Mouse (Mus musculus) lung, embryonic 16.5 days (tissue): ENCODE measurements around the gene Slc9b1. TPM values are rescaled to one million over a fixed set of nuclear protein-coding genes. Genes with fewer than 3 reads are reported as not detected.

Experiments
- ATAC-seq: fragments of 200-750 bp; cut with Nextera tagmentation; 2 replicates; pipeline ENCODE4 v1.8.0; 2017; ENCODE audit warnings: low read depth, mild to moderate bottlenecking, moderate library complexity
- H3K27ac ChIP-seq: fragments of 300-500 bp; sonication (generic); 2 replicates; pipeline ENCODE4 v1.5.1; 2014; ENCODE audit warnings: mild to moderate bottlenecking, control low read depth, low read length
- H3K27me3 ChIP-seq: fragments of 300-500 bp; sonication (generic); 2 replicates; pipeline ENCODE4 v1.6.1; 2014; ENCODE audit warnings: low read depth, low read length, mixed read lengths; ENCODE audit not compliant: control insufficient read depth, insufficient read depth
- H3K36me3 ChIP-seq: fragments of 300-500 bp; sonication (generic); 2 replicates; pipeline ENCODE4 v1.6.1; 2014; ENCODE audit warnings: low read length; ENCODE audit not compliant: control insufficient read depth, insufficient read depth
- H3K4me1 ChIP-seq: fragments of 300-500 bp; sonication (generic); replicated peaks from 2 replicates; pipeline ENCODE4 v1.6.1; 2014; ENCODE audit warnings: low read length, mixed read lengths; ENCODE audit not compliant: control insufficient read depth, insufficient read depth
- H3K4me2 ChIP-seq: fragments of 300-500 bp; sonication (generic); 2 replicates; pipeline ENCODE4 v1.6.1; 2014; ENCODE audit warnings: low read depth, low read length, control low read depth
- H3K4me3 ChIP-seq: fragments of 300-500 bp; sonication (generic); 2 replicates; pipeline ENCODE4 v1.5.1; 2014; ENCODE audit warnings: mild to moderate bottlenecking, low read length, control low read depth
- H3K9ac ChIP-seq: fragments of 300-500 bp; sonication (generic); 2 replicates; pipeline ENCODE4 v1.6.1; 2014; ENCODE audit warnings: low read length, control low read depth
- H3K9me3 ChIP-seq: fragments of 300-500 bp; sonication (generic); 2 replicates; pipeline ENCODE4 v1.6.1; 2016; ENCODE audit warnings: low read length; ENCODE audit not compliant: control insufficient read depth
- WGBS: fragments of 180-500 bp; shearing (Covaris S2); extraction: QIAGEN DNeasy Blood & Tissue Kit; methylation state at CpG from one replicate; pipeline ENCODE4 v1.1.7; 2014; 5-methylcytosine and 5-hydroxymethylcytosine counted together
- polyA plus RNA-seq: library from polyadenylated mRNA; unstranded; fragments of >200 nt; fragmentation: Nextera tagmentation; extraction: Ambion mirVana; gene quantifications from 2 replicates; pipeline ENCODE4 v1.2.1, GENCODE M21; 2015

The Slc9b1 gene
- polyA plus RNA-seq, 1 experiment from 2014 or later: 0.16 TPM

DNA sequence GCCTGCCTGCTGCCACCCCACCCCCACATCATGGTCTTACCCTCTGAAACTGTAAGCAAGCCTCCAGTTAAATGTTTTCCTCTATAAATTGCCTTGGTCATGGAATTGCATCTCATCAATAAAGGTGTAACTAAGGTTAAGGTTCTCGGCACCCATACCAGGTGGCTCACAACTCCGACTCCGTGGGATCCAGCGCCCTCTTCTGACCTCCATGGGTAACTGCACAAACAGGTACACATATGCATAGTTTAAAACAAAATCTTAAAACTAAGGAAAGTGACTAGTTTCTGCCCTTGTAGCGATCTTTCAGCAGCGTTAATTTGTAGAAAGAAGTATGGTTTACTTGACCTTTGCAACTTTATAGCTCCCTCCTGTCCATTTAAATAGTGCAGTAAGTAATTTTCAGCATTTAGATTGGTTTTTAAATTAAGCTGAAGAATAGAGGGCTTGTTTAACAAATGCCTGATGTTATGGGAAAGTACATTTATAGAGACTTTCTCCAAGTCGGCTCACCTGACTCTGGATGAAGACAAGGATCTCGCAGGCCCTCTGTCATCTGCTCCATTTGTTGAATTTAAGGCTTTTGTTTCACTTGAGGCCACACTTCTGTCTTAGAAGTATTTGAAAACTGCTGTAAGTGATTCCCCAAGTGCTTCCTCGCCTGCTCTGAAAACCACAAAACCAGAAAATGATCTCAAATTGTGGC is 32.0 kb upstream of the Slc9b1 start:
- H3K4me1 ChIP-seq: no peaks in the 10 kb centered on the region
- no peaks in the 10 kb centered on the region for H3K36me3 ChIP-seq
- H3K27me3 ChIP-seq: no peaks in the 10 kb centered on the region
- no peak overlapping the region for H3K4me3 ChIP-seq
- no peak overlapping the region for H3K9ac ChIP-seq
- WGBS: 79% methylated on average over 9 of the region's 9 CpGs
- no peak overlapping the region for H3K27ac ChIP-seq
- ATAC-seq: no peak
- no peaks in the 10 kb centered on the region for H3K9me3 ChIP-seq
- H3K4me2 ChIP-seq: no peak overlapping the region

- Histone ChIP-seq H3K4me3 (no peak overlapping the region), H3K36me3 (no peaks in the 10 kb centered on the region), H3K27me3 (no peaks in the 10 kb centered on the region), H3K9me3 (no peaks in the 10 kb centered on the region), H3K9ac (no peak overlapping the region), H3K27ac (no peak overlapping the region), H3K4me2 (no peak overlapping the region), H3K4me1 (no peaks in the 10 kb centered on the region)
- no peak for ATAC-seq
- WGBS: 72% methylated on average over 11 of the region's 11 CpGs
Observed at GRCm38 (mm10) chr3:135318331-135318730, 29.5 kb upstream of the Slc9b1 start.

- no peaks in the 10 kb centered on the region for H3K4me1 ChIP-seq
- H3K9me3 ChIP-seq: no peaks in the 10 kb centered on the region
- 29% methylated on average over 6 of the region's 6 CpGs for WGBS
- no peak for ATAC-seq
- no peak overlapping the region for H3K9ac ChIP-seq
- H3K27ac ChIP-seq: no peak overlapping the region
- no peak overlapping the region for H3K4me2 ChIP-seq
- H3K27me3 ChIP-seq: no peaks in the 10 kb centered on the region
- H3K36me3 ChIP-seq: no peaks in the 10 kb centered on the region
- no peak overlapping the region for H3K4me3 ChIP-seq
Observed at GRCm38 (mm10) chr3:135324354-135324753, 23.5 kb upstream of the Slc9b1 start.

DNA sequence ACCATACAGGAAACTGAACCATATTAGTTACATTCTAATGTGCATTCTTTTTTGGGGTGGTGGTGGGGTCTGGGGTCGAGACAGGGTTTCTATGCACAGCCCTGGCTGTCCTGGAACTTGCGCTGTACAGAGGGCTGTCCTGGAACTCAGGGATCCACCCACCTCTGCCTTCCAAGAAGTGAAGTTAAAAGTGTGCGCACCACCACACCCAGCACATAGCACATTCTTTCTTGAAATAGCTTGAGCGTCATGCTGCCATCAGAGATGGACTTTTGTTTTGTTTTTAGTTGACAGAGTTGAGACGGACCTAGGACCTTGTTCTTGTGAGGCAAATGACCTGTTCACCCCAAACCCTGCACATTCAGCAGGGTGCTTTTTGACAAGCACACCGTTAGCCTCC is 20.7 kb upstream of the Slc9b1 start:
- no peak for ATAC-seq
- H3K4me1 ChIP-seq: no peaks in the 10 kb centered on the region
- no peak overlapping the region for H3K9ac ChIP-seq
- WGBS: 65% methylated on average over 6 of the region's 6 CpGs
- H3K27me3 ChIP-seq: no peaks in the 10 kb centered on the region
- no peaks in the 10 kb centered on the region for H3K36me3 ChIP-seq
- H3K4me3 ChIP-seq: no peak overlapping the region
- H3K9me3 ChIP-seq: no peaks in the 10 kb centered on the region
- no peak overlapping the region for H3K4me2 ChIP-seq
- H3K27ac ChIP-seq: no peak overlapping the region

GRCm38 (mm10) chr3:135327601-135328000 is 20.2 kb upstream of the Slc9b1 start:
- no peak for ATAC-seq
- H3K27me3 ChIP-seq: no peaks in the 10 kb centered on the region
- no peaks in the 10 kb centered on the region for H3K36me3 ChIP-seq
- 58% methylated on average over 2 of the region's 2 CpGs for WGBS
- no peak overlapping the region for H3K9ac ChIP-seq
- H3K4me1 ChIP-seq: no peaks in the 10 kb centered on the region
- no peak overlapping the region for H3K27ac ChIP-seq
- H3K4me3 ChIP-seq: no peak overlapping the region
- no peak overlapping the region for H3K4me2 ChIP-seq
- H3K9me3 ChIP-seq: no peaks in the 10 kb centered on the region

DNA sequence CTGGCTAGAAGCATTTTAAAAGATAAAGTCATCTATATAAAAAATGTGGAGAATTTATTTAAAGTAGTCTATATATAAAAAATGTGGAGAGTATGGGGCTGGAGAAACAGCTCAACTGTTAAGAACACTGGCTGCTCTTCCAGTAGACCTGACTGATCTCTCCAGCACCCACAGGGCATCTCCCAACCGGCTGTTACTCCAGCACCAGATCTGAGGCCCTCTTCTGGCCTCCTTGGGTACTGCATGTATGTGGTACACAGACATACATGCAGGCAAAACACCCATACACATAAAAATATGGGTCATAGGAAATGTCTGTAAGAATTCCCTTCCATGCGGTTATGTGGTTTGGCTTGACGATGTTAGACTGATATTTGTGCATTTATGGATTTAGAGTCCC is 19.3 kb upstream of the Slc9b1 start:
- Histone ChIP-seq H3K27me3 (no peaks in the 10 kb centered on the region), H3K4me3 (no peak overlapping the region), H3K27ac (no peak overlapping the region), H3K9me3 (no peaks in the 10 kb centered on the region), H3K4me2 (no peak overlapping the region), H3K9ac (no peak overlapping the region), H3K36me3 (no peaks in the 10 kb centered on the region), H3K4me1 (no peaks in the 10 kb centered on the region)
- WGBS: 54% methylated on average over 3 of the region's 3 CpGs
- no peak for ATAC-seq

DNA sequence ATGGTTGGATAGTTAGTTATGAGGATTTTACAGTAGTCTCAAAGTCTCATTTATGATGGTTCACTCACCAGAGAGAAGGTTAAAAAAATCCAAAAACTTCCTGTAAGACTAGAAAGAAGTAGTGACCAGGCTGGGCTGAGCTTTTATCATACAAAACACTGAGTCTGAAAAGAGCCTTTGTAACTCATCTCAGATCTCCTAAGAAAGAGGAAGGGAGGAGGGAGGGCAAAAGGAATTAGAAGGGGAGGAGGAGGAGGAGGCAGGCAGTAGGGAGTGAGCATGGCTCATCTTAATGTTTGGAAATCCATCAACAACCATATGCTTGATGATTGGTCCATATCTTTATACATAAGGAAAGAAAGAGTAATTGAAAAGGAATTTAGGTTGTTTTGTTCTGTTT is 15.1 kb upstream of the Slc9b1 start:
- Histone ChIP-seq H3K9me3 (no peaks in the 10 kb centered on the region), H3K36me3 (no peaks in the 10 kb centered on the region), H3K9ac (no peak overlapping the region), H3K4me2 (no peak overlapping the region), H3K4me1 (no peaks in the 10 kb centered on the region), H3K27ac (no peak overlapping the region), H3K27me3 (no peaks in the 10 kb centered on the region), H3K4me3 (no peak overlapping the region)
- ATAC-seq: no peak

GRCm38 (mm10) chr3:135333763-135334162 is 14.1 kb upstream of the Slc9b1 start:
- Histone ChIP-seq H3K4me2 (no peak overlapping the region), H3K27ac (no peak overlapping the region), H3K9me3 (no peaks in the 10 kb centered on the region), H3K4me3 (no peak overlapping the region), H3K4me1 (no peaks in the 10 kb centered on the region), H3K9ac (no peak overlapping the region), H3K36me3 (no peaks in the 10 kb centered on the region), H3K27me3 (no peaks in the 10 kb centered on the region)
- 34% methylated on average over 4 of the region's 4 CpGs for WGBS
- ATAC-seq: no peak

- Histone ChIP-seq H3K9ac (no peak overlapping the region), H3K27me3 (no peaks in the 10 kb centered on the region), H3K27ac (no peak overlapping the region), H3K4me3 (no peak overlapping the region), H3K36me3 (no peaks in the 10 kb centered on the region), H3K4me2 (no peak overlapping the region), H3K9me3 (no peaks in the 10 kb centered on the region), H3K4me1 (no peaks in the 10 kb centered on the region)
- ATAC-seq: no peak
Observed at GRCm38 (mm10) chr3:135349022-135349421, 1.2 kb downstream of the Slc9b1 start.

DNA sequence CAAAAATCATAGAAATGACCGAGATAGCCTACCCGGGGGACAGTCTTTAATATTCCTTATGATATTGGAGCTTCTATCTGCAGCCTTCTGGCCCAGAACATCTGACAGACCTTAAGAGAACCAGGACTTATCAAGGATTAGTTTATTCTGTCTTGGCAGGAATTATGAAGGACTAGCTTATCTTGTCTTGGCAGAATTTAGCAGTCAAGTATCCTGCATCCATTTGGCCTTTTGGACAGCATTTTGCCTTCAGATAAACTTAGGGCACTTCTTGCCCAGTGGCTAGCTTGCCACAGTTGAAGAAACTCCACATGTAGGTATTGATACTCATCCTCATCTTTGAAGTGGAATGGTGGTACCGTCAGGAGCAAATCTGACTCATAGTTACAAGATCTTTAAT is 4.0 kb downstream of the Slc9b1 start:
- Histone ChIP-seq H3K4me2 (no peak overlapping the region), H3K4me3 (no peak overlapping the region), H3K27me3 (no peaks in the 10 kb centered on the region), H3K36me3 (no peaks in the 10 kb centered on the region), H3K27ac (no peak overlapping the region), H3K9ac (no peak overlapping the region), H3K4me1 (no peaks in the 10 kb centered on the region), H3K9me3 (no peaks in the 10 kb centered on the region)
- WGBS: 88% methylated on average over 3 of the region's 3 CpGs
- no peak for ATAC-seq
